Mouse (Mus musculus) ES-Bruce4 (cell line): ENCODE measurements at regions not wholly inside any gene's neighbourhood (a gene's known extent, or its start where the extent isn't known, plus 50 kb on each side); places are given as distances from the start of the nearest gene placed in this dataset.

Experiments used
- CTCF ChIP-seq: IDR thresholded peaks from one replicate; pipeline ENCODE4 v1.8.1; 2011; ENCODE audit warnings: low read depth, low read length
- EP300 ChIP-seq: IDR thresholded peaks from 2 replicates; pipeline ENCODE4 v1.6.1; 2011; ENCODE audit warnings: low read depth, low read length; ENCODE audit not compliant: insufficient read depth

DNA sequence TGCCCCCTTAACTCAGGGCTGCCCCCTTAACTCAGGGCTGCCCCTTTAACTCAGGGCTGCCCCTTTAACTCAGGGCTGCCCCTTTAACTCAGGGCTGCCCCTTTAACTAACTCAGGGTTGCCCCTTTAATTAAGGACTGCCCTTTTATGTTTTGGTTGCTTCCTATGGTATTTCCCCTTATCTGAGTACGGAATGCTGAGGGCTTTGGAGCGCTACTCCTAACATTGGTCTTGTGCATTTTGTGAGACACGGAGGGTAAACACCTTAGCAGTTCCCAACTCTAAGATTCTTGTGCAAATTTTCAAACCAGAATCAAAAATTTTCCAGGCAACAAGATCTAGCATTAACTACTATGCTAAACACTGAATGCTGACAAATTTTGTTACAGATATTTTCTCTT, 152.7 kb upstream of the Ddhd1 start:
- TF ChIP-seq CTCF (no peak), EP300 (no peak)
